Mouse (Mus musculus): ENCODE measurements around the gene Dnajb8.
A peak's percentile ranks its signal among the peaks of the same experiment; 100 is the strongest.

Dnajb8 gene

DNA sequence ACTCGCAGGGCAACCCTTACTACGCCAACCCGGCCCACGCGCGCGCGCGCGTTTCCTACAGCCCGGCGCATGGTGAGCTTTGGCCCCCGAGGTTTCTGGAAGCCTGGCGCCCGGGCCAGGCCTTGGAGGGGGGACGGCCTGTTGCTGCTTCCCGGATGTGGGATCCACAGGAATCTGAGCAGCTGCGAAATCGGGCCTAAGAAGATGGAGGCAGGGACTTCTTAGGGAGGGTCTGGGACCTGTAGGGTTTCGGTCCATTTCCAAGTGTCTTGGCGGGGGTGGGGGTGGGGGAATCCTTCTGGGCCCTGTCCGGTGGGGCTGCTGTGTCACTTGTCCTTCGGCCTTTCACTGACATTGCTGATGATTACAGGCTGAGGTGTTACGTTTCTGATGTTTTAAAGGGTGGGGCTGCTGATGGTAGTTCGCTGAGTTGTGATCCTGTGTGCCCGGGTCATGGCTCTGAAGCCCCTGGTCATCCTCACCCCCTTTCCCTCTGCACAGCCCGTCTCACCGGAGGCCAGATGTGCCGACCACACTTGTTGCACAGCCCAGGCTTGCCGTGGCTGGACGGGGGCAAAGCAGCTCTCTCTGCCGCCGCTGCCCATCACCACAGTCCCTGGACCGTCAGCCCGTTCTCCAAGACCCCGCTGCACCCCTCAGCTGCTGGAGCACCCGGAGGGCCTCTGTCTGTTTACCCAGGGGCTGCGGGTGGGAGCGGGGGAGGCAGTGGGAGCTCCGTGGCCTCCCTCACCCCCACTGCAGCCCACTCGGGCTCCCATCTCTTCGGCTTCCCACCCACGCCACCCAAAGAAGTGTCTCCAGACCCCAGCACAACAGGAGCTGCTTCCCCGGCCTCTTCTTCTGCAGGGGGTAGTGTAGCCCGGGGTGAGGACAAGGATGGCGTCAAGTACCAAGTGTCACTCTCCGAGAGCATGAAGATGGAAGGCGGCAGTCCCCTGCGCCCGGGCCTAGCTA, 22.1 kb upstream of the Dnajb8 start:
- DNase-seq, result peak; percentile 11

GRCm38 (mm10) chr6:88200693-88201609, 21.1 kb upstream of the Dnajb8 start:
- peak; percentile 16 for DNase-seq

DNA sequence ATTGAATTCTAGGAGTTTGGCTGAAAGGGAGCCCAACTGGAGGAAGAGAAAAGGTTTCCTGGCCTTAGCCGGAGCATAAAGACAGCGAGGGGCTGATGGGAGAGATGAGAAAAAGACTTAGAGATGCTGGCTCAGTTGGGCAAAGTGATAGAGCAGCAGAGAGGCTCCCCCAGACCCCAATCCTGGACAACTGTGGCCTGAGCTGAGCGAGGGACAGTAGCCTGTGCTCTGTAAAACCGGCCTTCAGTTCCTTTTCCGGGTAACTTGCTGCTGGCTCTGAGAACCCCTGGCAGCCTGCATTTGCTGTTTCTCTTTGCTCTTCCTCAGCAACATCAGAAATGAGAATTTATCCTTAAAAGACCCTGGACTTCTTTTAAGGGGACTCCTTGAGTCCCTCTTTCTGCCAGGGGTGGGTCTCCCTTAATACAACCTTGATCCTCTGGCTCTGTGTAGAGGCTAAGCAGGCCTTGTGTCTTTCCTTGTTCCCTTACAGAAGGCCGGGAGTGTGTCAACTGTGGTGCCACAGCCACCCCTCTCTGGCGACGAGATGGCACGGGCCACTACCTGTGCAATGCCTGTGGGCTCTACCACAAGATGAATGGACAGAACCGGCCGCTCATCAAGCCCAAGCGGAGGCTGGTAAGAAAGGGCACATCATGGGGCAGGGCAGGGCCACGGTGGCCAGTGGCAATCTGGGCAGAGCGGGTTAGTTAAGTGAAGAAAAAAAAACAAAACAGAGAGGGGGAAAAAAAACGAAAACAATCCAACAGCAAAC, 20.0 kb upstream of the Dnajb8 start:
- peak; percentile 19 for DNase-seq

- peak; percentile 57 for DNase-seq
These were observed 19.0 kb upstream of the Dnajb8 start for GRCm38 (mm10) chr6:88202921-88203690.

DNA sequence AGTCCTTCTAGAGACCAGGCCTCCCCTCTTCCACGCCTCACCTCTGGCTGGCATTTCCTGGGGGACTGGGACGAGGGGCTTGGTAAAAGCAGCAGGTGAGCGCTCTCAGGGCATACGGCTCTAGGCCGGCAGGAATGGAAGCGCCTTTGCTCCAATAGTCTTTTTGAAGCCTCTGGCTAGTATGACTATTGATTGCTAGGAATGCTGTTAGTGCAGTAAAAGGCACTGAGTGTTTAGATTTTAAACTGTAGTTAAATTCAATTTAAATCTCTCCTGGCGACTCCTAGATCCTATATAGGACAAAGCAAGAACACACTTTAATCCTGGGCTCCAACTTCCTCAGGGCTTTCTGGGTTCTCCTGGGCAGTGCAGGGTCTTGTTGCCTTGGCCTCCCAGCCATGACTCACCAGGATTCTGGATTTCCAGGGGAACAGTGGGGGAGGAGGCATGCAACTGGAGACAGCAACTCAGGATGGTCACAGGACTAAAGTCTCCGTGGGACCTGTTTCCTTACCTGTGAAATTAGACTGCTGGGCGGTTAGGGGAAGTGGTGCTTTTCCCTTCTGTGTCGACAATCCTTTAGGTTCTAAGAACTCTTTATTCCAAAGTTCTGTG, 18.2 kb upstream of the Dnajb8 start:
- DNase-seq, result no peak

GRCm38 (mm10) chr6:88204531-88205385, 17.3 kb upstream of the Dnajb8 start:
- DNase-seq, result peak; percentile 34

DNA sequence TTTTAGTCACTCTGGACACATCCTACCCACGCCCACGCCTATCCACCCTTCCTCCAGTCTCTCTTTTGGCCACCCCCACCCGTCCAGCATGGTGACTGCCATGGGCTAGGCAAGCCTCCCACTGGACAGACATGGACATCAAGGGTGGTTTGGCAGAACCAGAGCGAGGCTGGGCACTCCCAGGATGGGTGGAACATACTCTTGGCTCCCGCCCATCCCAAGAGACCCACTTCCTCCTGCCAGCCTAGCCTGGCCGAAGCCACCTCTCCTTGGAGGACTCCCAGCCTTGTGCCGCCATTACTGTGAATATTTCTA, 16.7 kb upstream of the Dnajb8 start:
- DNase-seq, result no peak

DNA sequence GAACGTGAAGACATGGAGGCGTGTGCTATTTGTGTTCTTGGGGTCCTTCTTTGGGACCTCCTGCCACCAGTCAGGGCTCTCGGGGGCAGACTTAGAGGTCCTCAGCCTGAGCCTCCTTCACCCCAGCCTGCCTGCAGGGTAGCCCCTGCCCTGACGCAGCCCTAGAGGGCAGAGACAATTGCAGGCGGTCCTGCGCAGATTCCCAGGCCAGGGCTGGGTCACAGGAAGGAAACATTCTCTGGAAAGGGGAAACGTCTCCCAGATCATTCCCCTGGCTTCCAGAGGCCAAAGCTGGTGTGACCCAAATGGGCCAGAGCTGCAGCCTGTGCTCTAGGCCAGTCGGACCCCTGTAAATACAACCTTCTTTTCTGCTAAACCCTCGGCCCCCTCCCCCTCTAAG, 16.1 kb upstream of the Dnajb8 start:
- no peak for DNase-seq

DNA sequence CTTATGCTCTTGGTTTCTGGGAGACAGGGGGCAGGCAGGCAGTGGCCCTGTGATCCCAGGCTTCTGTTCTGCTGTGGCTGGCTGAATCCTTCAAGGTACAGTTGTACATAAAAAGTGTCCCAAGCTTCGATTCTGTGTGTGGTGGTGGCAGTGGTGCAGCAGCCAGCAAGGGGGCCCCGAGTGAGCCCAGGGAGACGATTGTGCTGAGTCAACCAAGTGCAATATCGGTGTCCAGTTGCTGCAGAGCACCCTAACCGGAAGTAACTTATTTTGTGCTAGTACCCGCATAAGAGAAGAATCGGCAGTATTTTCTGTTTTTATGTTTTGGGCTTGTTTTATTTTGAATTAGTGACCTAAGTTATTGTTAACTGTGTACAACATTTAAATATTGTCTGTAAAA, 15.5 kb upstream of the Dnajb8 start:
- DNase-seq, result no peak

- DNase-seq, result no peak
These were observed 14.6 kb upstream of the Dnajb8 start for GRCm38 (mm10) chr6:88207403-88208033.

DNA sequence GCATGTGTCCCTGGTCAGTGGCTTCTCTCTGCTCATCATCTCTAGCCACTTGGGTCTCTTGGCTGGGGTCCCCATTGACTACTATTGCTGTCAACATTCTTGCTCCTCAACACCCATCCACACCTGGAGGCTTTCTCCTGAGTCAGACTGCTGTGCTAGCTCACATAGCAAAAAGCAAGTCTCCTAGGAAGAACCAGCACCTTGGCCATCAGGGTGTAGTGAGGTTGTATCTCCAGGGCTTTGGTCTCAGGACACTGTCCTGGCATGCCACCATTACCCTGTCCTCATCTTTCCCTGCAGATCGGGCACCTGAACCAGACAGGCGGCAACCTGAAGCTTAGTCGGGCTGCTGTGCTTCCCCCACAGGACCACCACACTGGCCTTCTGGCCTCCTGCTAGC, 13.7 kb upstream of the Dnajb8 start:
- no peak for DNase-seq

GRCm38 (mm10) chr6:88209453-88209852, 12.6 kb upstream of the Dnajb8 start:
- DNase-seq, result no peak

DNA sequence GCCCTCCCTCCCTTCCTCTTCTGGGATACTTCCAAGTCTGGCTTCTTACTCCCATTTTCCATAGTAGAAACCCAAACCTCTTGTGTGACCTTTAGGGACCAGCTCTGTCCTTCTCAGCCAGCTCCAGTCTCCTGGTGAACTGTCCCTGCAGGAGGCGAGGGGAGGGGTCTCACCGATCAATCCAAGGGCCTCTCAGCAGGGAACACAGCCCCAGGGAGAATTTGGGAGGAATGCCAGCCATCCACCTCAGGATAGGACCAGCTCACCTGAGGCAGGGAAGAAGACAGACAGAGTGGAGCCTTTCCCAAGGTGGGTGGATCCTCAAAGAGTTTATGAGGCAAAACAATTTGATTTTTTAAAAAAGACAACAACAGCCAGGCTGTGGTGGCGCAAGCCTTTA, 11.9 kb upstream of the Dnajb8 start:
- no peak for DNase-seq

DNA sequence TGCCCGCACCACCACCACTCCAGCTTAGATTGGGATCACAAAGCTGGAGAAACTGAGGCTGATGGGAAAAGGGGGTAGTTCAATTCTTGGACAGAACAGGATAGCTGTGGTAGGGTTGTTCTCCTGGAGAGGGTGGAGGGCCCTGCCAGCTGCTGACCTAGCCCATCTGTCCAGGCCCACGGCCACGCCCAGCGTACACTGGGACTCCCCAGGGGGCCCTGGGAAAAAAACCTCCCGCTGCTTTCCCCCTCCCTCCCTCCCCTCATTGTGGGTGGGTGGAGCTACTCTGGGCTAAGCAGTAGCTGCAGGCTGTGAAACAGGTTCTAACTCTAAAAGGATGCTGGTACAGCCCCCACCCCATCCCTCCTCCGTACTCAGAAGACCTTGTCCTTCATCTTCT, 6.3 kb upstream of the Dnajb8 start:
- no peak for DNase-seq

DNA sequence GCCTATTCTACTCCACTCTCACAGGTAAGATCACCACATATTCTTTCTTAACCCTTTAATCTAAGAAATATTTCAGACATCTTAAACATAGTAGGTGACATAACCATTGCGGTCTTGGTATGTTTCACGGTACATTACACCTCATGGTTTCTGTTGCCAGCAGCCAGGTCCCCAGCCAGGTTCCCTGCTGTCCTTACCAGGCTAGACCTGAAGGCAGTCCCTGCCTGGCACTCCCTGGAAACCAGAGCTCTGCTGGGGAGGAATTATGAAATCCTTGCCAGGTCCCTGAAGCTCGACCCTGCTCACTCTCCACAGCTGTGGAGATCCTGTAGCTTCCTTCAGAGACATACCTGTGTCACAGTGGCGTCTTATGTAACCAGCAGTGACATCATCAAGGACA, 5.9 kb upstream of the Dnajb8 start:
- DNase-seq, result no peak

DNA sequence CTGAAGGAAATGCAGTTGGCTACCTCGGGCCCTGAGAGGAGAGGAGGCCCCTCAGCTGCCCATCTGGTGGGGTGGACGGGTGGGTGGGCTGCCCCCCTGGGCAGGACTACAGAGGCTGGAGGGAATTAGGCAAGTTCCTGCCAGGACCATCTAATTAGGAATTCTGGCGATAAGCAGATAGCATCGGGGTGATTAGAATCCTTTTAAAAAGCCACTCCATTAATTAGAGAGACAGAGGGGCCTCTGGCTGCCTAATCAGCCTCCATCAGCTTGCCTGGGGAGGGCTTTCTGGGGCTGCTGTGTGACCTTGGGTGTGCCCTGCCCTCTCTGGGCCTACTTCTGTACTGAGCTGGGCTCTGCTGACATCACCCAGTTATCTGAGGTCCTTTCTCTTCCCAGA, 3.0 kb upstream of the Dnajb8 start:
- no peak for DNase-seq

- DNase-seq, result peak; percentile 36
These were observed 4.5 kb downstream of the Dnajb8 start for GRCm38 (mm10) chr6:88226570-88226994.

DNA sequence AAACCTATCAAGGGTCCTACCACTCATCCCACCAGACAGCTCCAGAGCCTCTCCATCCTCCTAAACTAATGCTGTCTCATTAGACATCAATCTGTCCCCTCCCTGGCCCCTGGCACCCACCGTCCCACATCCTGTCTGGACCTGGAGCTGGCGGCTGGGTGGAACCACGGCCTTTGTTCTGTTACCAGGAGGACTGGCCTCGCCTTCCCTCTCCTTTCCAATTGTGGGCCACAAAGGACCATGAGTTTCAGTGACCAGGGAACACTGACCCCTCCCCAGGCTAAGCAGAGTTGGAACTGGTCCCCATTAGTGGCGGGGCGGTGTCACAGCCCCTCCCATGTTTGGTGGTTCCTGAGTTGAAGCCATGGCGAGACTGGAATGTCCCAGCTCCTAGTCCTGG, 5.5 kb downstream of the Dnajb8 start:
- DNase-seq, result no peak

GRCm38 (mm10) chr6:88229221-88229620, 7.2 kb downstream of the Dnajb8 start:
- no peak for DNase-seq

- no peak for DNase-seq
These were observed 9.8 kb downstream of the Dnajb8 start for GRCm38 (mm10) chr6:88231821-88232220.
